Mouse (Mus musculus): ENCODE data around the gene Gramd2. TPM values are rescaled to one million over a fixed set of nuclear protein-coding genes. Genes with fewer than 3 reads are reported as not detected.

Gramd2 gene
- total RNA-seq, 2 experiments from 2014 or later: 0.42 to 0.45 TPM

Other genes with a start within 250 kb of the Gramd2 start
- gene Arih1, start 193.5 kb upstream of the Gramd2 start, total RNA-seq (2021): 10 to 100 TPM; 87.0 to 99.7 TPM
- gene Hexa, start 140.6 kb upstream of the Gramd2 start, total RNA-seq (2021): 10 to 100 TPM; 70.7 to 71.7 TPM
- gene Tmem202, start 140.3 kb upstream of the Gramd2 start, total RNA-seq (2021): 1 to 10 TPM in 1 of 2 experiments, under 1 TPM in 1; 0.88 to 1.6 TPM
- gene Celf6, start 102.2 kb upstream of the Gramd2 start, total RNA-seq (2021): 1 to 10 TPM; 5.1 to 8.0 TPM
- 10 to 100 TPM; 26.2 to 35.7 TPM for gene Parp6, start 62.9 kb upstream of the Gramd2 start, total RNA-seq (2021)
- gene Pkm, start 23.8 kb upstream of the Gramd2 start, total RNA-seq (2021): 100 to 1,000 TPM; 585 to 668 TPM
- 1 to 10 TPM; 4.3 to 9.0 TPM for gene Senp8, start 70.6 kb downstream of the Gramd2 start, total RNA-seq (2021)
- 10 to 100 TPM; 11.4 to 19.2 TPM for gene Myo9a, start 70.8 kb downstream of the Gramd2 start, total RNA-seq (2021)